Mouse (Mus musculus) embryo, embryonic 9.5 days (tissue): ENCODE measurements at regions not wholly inside any gene's neighbourhood (a gene's known extent, or its start where the extent isn't known, plus 50 kb on each side); places are given as distances from the start of the nearest gene placed in this dataset.

Experiments used
- DNase-seq: peaks from one replicate; pipeline ENCODE4 v3.0.0-alpha.2; 2017; ENCODE audit errors: extremely low spot score

- DNase-seq: no peak
Measured at GRCm38 (mm10) chr1:189991089-189991488, 68.9 kb upstream of the Smyd2 start.

GRCm38 (mm10) chr1:189990046-189990622 lies 68.0 kb upstream of the Smyd2 start:
- peak; percentile 25 for DNase-seq

- peak; percentile 28 for DNase-seq
Measured at GRCm38 (mm10) chr1:189989376-189989775, 67.2 kb upstream of the Smyd2 start.

GRCm38 (mm10) chr1:189988864-189989263 lies 66.7 kb upstream of the Smyd2 start:
- no peak for DNase-seq

- no peak for DNase-seq
Measured at GRCm38 (mm10) chr1:189985516-189986205, 63.5 kb upstream of the Smyd2 start.

GRCm38 (mm10) chr1:189978244-189978643 lies 56.1 kb upstream of the Smyd2 start:
- no peak for DNase-seq

GRCm38 (mm10) chr1:189975660-189976059 lies 53.5 kb upstream of the Smyd2 start:
- DNase-seq: no peak

GRCm38 (mm10) chr1:189972790-189973406 lies 50.7 kb upstream of the Smyd2 start:
- peak; percentile 86 for DNase-seq
